Mouse (Mus musculus) liver, embryonic 15.5 days (tissue): ENCODE measurements at regions not wholly inside any gene's neighbourhood (a gene's known extent, or its start where the extent isn't known, plus 50 kb on each side); places are given as distances from the start of the nearest gene placed in this dataset.

Experiments used
- ATAC-seq: fragments of 200-750 bp; cut with Nextera tagmentation; 2 replicates; pipeline ENCODE4 v1.8.0; 2017; ENCODE audit warnings: moderate number of reproducible peaks, mild to moderate bottlenecking, moderate library complexity; ENCODE audit not compliant: insufficient read depth
- H3K27ac ChIP-seq: fragments of 300-500 bp; sonication (generic); replicated peaks from 2 replicates; pipeline ENCODE4 v1.5.1; 2015; ENCODE audit warnings: mild to moderate bottlenecking, inconsistent platforms
- H3K27me3 ChIP-seq: fragments of 300-500 bp; sonication (generic); 2 replicates; pipeline ENCODE4 v1.6.1; 2015; ENCODE audit warnings: mild to moderate bottlenecking, inconsistent platforms
- H3K36me3 ChIP-seq: fragments of 300-500 bp; sonication (generic); replicated peaks from 2 replicates; pipeline ENCODE4 v1.6.1; 2015; ENCODE audit warnings: moderate library complexity, mild to moderate bottlenecking, inconsistent platforms
- H3K4me1 ChIP-seq: fragments of 300-500 bp; sonication (generic); replicated peaks from 2 replicates; pipeline ENCODE4 v1.6.1; 2015; ENCODE audit warnings: inconsistent platforms
- H3K4me2 ChIP-seq: fragments of 300-500 bp; sonication (generic); 2 replicates; pipeline ENCODE4 v1.6.1; 2015; ENCODE audit warnings: moderate library complexity, mild to moderate bottlenecking, inconsistent platforms
- H3K4me3 ChIP-seq: fragments of 300-500 bp; sonication (generic); replicated peaks from 2 replicates; pipeline ENCODE4 v1.5.1; 2015; ENCODE audit warnings: mild to moderate bottlenecking, inconsistent platforms
- H3K9ac ChIP-seq: fragments of 300-500 bp; sonication (generic); 2 replicates; pipeline ENCODE4 v1.6.1; 2015; ENCODE audit warnings: moderate library complexity, mild to moderate bottlenecking, inconsistent platforms
- H3K9me3 ChIP-seq: fragments of 300-500 bp; sonication (generic); replicated peaks from 2 replicates; pipeline ENCODE4 v1.6.1; 2016; ENCODE audit warnings: inconsistent platforms
- WGBS: fragments of 180-500 bp; shearing (Covaris S2); methylation state at CpG from one replicate; pipeline ENCODE4 v1.1.7; 2015; ENCODE audit warnings: mixed read lengths; ENCODE audit not compliant: insufficient replicate concordance; 5-methylcytosine and 5-hydroxymethylcytosine counted together

DNA sequence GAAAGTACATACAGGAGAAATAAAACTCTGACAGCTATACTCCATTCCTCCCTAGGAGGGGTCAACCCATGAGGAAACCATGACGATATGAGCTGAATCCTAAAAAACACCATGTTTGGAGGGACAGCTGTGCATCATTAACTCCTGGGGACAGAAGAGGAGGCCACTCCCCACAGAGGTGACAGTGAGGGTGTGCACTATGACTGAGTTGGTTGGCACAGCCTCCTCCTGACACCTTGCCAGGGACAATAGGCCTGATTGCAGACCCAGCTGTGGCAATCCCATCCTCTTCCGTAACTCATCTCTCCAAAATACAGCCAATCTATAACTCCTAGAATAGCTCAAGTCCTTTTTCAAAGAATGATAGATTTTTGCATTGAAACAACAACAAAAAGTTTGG is 112.0 kb downstream of the Rbm43 start:
- H3K9ac ChIP-seq = no peak overlapping the region
- no peaks in the 10 kb centered on the region for H3K9me3 ChIP-seq
- H3K36me3 ChIP-seq = no peaks in the 10 kb centered on the region
- 71% methylated on average over 2 of the region's 2 CpGs for WGBS
- H3K4me1 ChIP-seq = no peaks in the 10 kb centered on the region
- no peak for ATAC-seq
- no peak overlapping the region for H3K4me3 ChIP-seq
- no peaks in the 10 kb centered on the region for H3K27me3 ChIP-seq
- no peak overlapping the region for H3K27ac ChIP-seq
- no peak overlapping the region for H3K4me2 ChIP-seq

DNA sequence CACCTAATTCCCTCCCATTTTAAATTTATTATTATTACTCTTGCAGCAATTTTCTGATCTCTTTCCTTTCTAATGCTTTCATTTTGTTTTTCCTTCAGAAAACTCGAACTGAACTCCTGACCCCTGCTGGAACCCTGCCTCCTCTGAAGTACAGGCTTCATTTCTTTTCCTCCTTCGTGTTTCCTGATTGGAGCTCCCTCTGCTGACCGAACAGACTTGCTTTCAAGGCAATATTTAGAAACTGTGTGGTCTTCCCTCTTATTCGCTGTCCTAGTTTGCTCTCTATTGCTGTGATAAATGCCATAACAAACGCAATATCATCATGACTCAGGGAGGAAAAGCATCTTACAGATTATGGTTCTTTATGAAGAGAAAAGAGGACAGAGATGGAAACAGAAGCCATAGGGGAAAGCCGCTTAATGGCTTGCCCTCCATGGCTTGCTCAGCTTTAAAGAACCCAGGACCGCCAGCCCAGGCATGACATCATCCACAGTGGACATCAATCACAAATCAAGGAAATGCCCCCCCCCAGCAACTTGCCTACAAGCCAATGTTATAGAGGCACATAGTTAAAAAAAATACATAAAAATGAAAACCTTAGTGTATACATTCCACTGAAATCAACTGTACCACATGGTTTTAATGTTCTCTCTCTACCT is 104.5 kb downstream of the Rbm43 start:
- no peak overlapping the region for H3K4me3 ChIP-seq
- H3K27ac ChIP-seq = no peak overlapping the region
- H3K9me3 ChIP-seq = no peaks in the 10 kb centered on the region
- H3K36me3 ChIP-seq = no peaks in the 10 kb centered on the region
- H3K27me3 ChIP-seq = no peaks in the 10 kb centered on the region
- WGBS = 32% methylated on average over 7 of the region's 7 CpGs
- no peak overlapping the region for H3K9ac ChIP-seq
- H3K4me1 ChIP-seq = no peaks in the 10 kb centered on the region
- H3K4me2 ChIP-seq = no peak overlapping the region
- no peak for ATAC-seq

DNA sequence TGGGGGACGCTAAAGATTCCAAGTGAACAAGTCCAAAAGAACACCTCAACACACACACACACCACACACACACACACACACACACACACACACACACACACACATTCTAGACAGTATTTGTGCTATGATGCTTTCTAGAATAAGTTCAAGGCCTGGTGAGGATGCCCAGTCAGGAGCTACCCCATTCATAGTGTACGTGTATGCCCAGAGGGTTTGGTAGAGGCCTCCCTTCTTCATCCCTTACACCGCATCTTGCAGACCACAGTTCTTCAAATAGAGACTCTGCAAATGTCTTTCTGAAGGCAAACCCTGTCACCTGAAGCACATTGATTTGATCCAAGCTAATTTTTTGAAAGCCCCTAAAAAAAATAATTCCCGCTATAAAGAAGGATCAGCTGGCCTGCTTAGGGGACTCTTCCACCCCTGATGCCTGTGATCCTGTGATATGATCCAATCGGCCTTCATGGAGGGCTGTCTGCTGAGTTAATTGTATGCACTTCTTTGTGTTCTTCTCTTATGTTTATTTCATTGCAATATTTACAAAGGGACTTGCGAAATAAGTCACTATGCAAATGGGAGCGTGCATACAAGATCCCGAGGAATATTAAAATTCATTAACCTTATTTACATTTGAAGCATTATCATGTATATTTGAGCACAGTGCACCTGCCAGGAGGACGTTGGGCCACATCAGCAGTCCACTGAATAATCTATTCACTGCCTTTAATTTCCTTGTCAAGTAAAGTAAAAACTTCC is 103.8 kb downstream of the Rbm43 start:
- Histone ChIP-seq H3K4me1 (no peaks in the 10 kb centered on the region), H3K27ac (no peak overlapping the region), H3K4me3 (no peak overlapping the region), H3K9me3 (no peaks in the 10 kb centered on the region), H3K4me2 (no peak overlapping the region), H3K9ac (no peak overlapping the region), H3K27me3 (no peaks in the 10 kb centered on the region), H3K36me3 (no peaks in the 10 kb centered on the region)
- WGBS = 70% methylated on average over 9 of the region's 9 CpGs
- no peak for ATAC-seq

GRCm38 (mm10) chr2:51837864-51838263 is 97.1 kb downstream of the Rbm43 start:
- Histone ChIP-seq H3K4me3 (no peak overlapping the region), H3K4me1 (no peaks in the 10 kb centered on the region), H3K27me3 (no peaks in the 10 kb centered on the region), H3K27ac (no peak overlapping the region), H3K9ac (no peak overlapping the region), H3K4me2 (no peak overlapping the region), H3K36me3 (no peaks in the 10 kb centered on the region), H3K9me3 (no peaks in the 10 kb centered on the region)
- no peak for ATAC-seq
- WGBS = 69% methylated on average over 5 of the region's 5 CpGs

GRCm38 (mm10) chr2:51840808-51841207 is 94.2 kb downstream of the Rbm43 start:
- Histone ChIP-seq H3K36me3 (no peaks in the 10 kb centered on the region), H3K4me2 (no peak overlapping the region), H3K9ac (no peak overlapping the region), H3K9me3 (no peaks in the 10 kb centered on the region), H3K27ac (no peak overlapping the region), H3K4me3 (no peak overlapping the region), H3K27me3 (no peaks in the 10 kb centered on the region), H3K4me1 (no peaks in the 10 kb centered on the region)
- WGBS = 76% methylated on average over 3 of the region's 3 CpGs
- no peak for ATAC-seq

- no peaks in the 10 kb centered on the region for H3K27me3 ChIP-seq
- H3K27ac ChIP-seq = no peak overlapping the region
- WGBS = 55% methylated on average over 8 of the region's 8 CpGs
- H3K36me3 ChIP-seq = no peaks in the 10 kb centered on the region
- H3K9ac ChIP-seq = no peak overlapping the region
- H3K9me3 ChIP-seq = no peaks in the 10 kb centered on the region
- no peaks in the 10 kb centered on the region for H3K4me1 ChIP-seq
- ATAC-seq = no peak
- no peak overlapping the region for H3K4me2 ChIP-seq
- H3K4me3 ChIP-seq = no peak overlapping the region
Measured at GRCm38 (mm10) chr2:51844831-51845230, 90.1 kb downstream of the Rbm43 start.

DNA sequence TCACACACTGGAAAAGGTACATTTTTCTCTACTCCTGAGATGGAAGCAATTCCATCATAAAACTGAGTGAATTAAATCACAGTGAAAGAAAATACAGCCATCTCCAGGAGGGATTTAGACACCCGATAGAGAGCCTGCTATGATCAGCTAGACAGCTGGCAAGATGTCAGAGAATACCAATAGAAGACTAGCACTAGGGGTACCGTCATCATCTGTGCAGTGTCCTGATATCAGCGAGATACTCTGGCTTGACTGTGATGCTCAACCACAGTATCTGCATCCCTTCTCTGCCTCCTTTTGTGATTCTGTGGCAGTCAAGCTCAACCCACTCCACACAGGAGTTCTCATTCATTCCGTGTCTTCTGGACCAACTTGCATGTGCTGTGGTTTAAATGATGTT is 87.4 kb downstream of the Rbm43 start:
- H3K4me1 ChIP-seq = no peaks in the 10 kb centered on the region
- H3K9ac ChIP-seq = no peak overlapping the region
- no peak overlapping the region for H3K27ac ChIP-seq
- no peak overlapping the region for H3K4me2 ChIP-seq
- H3K27me3 ChIP-seq = no peaks in the 10 kb centered on the region
- ATAC-seq = no peak
- WGBS = 55% methylated on average over 4 of the region's 4 CpGs
- no peak overlapping the region for H3K4me3 ChIP-seq
- no peaks in the 10 kb centered on the region for H3K36me3 ChIP-seq
- no peaks in the 10 kb centered on the region for H3K9me3 ChIP-seq

DNA sequence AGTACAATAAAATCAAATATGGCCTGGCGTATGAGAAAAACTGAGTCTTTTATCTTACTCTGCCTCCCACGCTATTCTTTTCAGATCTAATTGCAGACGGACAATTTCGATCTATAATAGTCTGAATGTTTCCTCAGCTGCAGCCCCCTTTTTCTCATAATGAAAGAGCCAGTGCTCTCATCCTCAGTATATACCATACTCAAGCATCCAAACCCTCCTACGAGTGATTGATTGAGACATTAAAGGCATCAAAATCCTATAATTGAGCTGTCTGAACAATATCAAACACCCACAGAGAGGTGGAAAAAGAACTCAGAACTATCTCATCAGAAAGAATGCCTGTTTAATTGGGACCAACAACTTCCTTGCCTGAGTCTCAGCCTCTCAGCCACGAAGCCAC is 87.0 kb downstream of the Rbm43 start:
- H3K36me3 ChIP-seq = no peaks in the 10 kb centered on the region
- WGBS = 55% methylated on average over 6 of the region's 6 CpGs
- H3K9me3 ChIP-seq = no peaks in the 10 kb centered on the region
- no peak overlapping the region for H3K4me3 ChIP-seq
- no peak overlapping the region for H3K4me2 ChIP-seq
- ATAC-seq = no peak
- no peaks in the 10 kb centered on the region for H3K27me3 ChIP-seq
- H3K4me1 ChIP-seq = no peaks in the 10 kb centered on the region
- no peak overlapping the region for H3K27ac ChIP-seq
- no peak overlapping the region for H3K9ac ChIP-seq

GRCm38 (mm10) chr2:51848491-51848890 is 86.5 kb downstream of the Rbm43 start:
- no peaks in the 10 kb centered on the region for H3K4me1 ChIP-seq
- H3K9me3 ChIP-seq = no peaks in the 10 kb centered on the region
- H3K9ac ChIP-seq = no peak overlapping the region
- H3K4me2 ChIP-seq = no peak overlapping the region
- H3K27me3 ChIP-seq = no peaks in the 10 kb centered on the region
- H3K36me3 ChIP-seq = no peaks in the 10 kb centered on the region
- no peak overlapping the region for H3K27ac ChIP-seq
- no peak overlapping the region for H3K4me3 ChIP-seq
- WGBS = 45% methylated on average over 2 of the region's 2 CpGs
- ATAC-seq = no peak

GRCm38 (mm10) chr2:51850581-51850980 is 84.4 kb downstream of the Rbm43 start:
- Histone ChIP-seq H3K4me1 (no peaks in the 10 kb centered on the region), H3K9ac (no peak overlapping the region)
- ATAC-seq = no peak

DNA sequence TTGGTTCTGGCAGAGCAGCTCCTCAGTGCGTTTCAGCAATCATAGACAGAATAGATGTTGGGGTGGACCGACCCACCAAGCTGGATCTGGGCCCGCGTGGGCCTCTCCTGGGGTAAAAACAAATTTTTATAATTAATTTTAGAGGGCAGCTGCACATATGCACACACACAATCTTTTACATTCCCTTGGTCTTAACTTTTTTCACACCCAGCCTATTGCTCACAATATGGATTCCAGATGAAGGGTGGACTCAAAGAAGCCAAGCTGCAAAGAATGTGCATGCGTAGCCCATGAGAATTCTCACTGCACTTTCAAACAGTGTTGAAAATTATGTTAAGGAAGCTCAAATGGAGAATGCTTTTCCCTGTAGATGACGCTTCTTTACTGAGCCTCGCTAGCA is 83.3 kb downstream of the Rbm43 start:
- ATAC-seq = no peak
- 74% methylated on average over 7 of the region's 7 CpGs for WGBS
- no peaks in the 10 kb centered on the region for H3K27me3 ChIP-seq

More at GRCm38 (mm10) chr2:51850581-51850980, 84.4 kb downstream of the Rbm43 start:
- H3K27ac ChIP-seq = no peak overlapping the region
- H3K27me3 ChIP-seq = no peaks in the 10 kb centered on the region
- 73% methylated on average over 9 of the region's 9 CpGs for WGBS
- no peak overlapping the region for H3K4me2 ChIP-seq
- H3K36me3 ChIP-seq = no peaks in the 10 kb centered on the region
- no peaks in the 10 kb centered on the region for H3K9me3 ChIP-seq
- no peak overlapping the region for H3K4me3 ChIP-seq

DNA sequence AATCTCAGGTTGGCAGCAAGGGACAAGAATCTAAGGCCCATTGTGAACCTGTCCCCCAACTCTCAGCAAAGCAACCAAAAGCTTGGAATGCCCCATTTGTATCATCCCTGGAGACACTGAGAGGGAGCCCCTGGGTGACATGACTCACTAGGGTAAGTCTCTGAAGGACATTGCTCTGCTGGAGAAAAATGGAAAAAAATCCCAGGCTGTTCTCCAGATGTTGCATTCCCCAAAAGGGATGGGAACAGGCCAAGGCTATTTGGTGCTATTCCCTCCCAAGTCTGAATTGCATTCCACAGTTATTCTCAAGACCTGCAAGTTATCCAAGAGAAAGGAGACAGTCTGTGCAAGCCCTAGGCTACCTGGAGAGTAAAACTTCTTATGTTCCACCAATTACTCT is 77.7 kb downstream of the Rbm43 start:
- no peaks in the 10 kb centered on the region for H3K27me3 ChIP-seq
- ATAC-seq = no peak
- no peak overlapping the region for H3K4me3 ChIP-seq
- no peaks in the 10 kb centered on the region for H3K9me3 ChIP-seq
- no peaks in the 10 kb centered on the region for H3K4me1 ChIP-seq
- H3K4me2 ChIP-seq = no peak overlapping the region
- no peaks in the 10 kb centered on the region for H3K36me3 ChIP-seq
- H3K9ac ChIP-seq = no peak overlapping the region
- no peak overlapping the region for H3K27ac ChIP-seq

More for the DNA sequence above, 83.3 kb downstream of the Rbm43 start:
- H3K36me3 ChIP-seq = no peaks in the 10 kb centered on the region
- H3K4me1 ChIP-seq = no peaks in the 10 kb centered on the region
- H3K27ac ChIP-seq = no peak overlapping the region
- no peak overlapping the region for H3K9ac ChIP-seq
- no peak overlapping the region for H3K4me2 ChIP-seq
- no peaks in the 10 kb centered on the region for H3K9me3 ChIP-seq
- H3K4me3 ChIP-seq = no peak overlapping the region
